Mouse (Mus musculus): ENCODE measurements around the gene Plbd2.

- TF ChIP-seq TAL1 (IDR thresholded peaks at IDR 0.05; ENCODE audit: low read length) (no peak), GATA1 (IDR thresholded peaks at IDR 0.05; ENCODE audit: low read length) (no peak)
Observed at GRCm38 (mm10) chr5:120457628-120458027, 45.8 kb downstream of the Plbd2 start.

Data from erythroblast, embryonic 14.5 days (primary cell).